Mouse (Mus musculus): Measurements from ENCODE around the gene Fhit. TPM values are rescaled to one million over a fixed set of nuclear protein-coding genes. Genes with fewer than 3 reads are reported as not detected.
"Not testable (repeated sequence)": the region's sequence is repeated elsewhere in the genome, so short reads cannot be mapped to it uniquely, and the experiment has no call there.

The Fhit gene
- total RNA-seq, 1 experiment from 2014 or later = 3.8 TPM

DNA sequence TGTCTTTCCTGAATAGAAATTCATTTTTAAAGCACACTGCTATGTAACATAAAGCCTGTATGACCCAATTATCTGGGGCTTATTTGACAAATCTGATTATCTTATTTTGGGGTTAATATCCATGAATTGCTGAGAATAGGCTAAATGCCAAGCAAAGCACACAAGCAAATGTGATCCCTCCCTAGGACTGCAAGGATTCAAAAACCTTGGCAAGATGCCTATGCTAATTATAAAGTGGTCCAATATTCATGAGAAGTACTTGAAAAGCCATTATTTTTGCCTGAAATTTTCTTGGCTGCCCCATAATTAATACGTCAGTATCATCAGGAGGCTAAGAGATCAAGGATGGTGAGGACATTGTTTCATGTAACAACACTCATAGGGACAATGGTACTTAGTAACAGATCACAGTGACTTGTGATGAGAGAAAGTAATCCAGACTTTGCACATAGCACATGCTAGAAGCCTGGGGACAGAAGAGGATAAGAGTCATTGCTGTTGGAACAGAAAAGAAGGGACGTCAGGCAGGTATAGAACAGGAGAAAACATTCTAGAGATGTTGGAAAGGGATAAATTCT lies 366.2 kb downstream of the Fhit start:
- no peak for ATAC-seq (replicated peaks in 1 of 2; ENCODE audit: insufficient read depth in 1 of 2, low FRiP score in 2 of 2, low TSS enrichment in 1 of 2, low read depth in 1 of 2, poor library complexity in 2 of 2, severe bottlenecking in 2 of 2)

DNA sequence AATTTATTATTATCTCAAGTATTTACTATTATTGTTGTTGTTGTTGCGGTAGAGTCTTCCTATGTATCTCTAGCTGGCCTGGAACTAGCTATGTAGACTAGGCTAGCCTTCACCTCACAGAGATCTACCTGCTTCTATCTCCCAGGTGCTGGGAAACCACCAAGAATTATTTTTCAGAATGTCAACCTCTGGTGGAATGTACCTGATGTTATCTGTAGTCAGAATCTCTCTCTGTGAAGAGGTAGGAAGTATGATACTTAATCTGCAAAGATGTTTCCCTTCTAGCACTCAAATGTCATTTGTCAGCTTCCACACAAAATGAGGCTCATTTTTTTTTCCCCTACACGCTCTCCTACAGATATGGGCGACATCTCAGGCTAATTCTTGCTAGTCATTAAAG lies 377.9 kb downstream of the Fhit start:
- ATAC-seq (replicated peaks in 1 of 2; ENCODE audit: insufficient read depth in 1 of 2, low FRiP score in 2 of 2, low TSS enrichment in 1 of 2, low read depth in 1 of 2, poor library complexity in 2 of 2, severe bottlenecking in 2 of 2) = no peak

DNA sequence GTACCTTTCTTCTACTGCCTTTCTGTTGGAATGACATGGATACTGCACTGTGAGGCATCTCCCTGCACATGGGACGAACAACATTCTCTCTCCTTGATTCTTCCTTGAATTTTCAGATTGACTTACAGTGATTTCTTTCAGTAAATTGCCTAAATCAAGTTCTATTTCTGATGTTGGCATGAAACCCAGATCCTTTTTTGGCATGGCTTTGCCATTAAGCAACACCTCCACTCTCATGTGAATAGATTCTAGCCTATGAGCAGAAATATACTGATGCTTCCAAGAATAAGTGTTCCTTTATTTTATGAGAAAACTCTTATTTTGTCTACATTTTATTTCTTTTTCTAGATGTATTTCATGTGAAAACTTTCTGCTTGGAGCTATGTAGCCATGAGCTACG lies 383.1 kb downstream of the Fhit start:
- no peak for ATAC-seq (replicated peaks in 1 of 2; ENCODE audit: insufficient read depth in 1 of 2, low FRiP score in 2 of 2, low TSS enrichment in 1 of 2, low read depth in 1 of 2, poor library complexity in 2 of 2, severe bottlenecking in 2 of 2)

DNA sequence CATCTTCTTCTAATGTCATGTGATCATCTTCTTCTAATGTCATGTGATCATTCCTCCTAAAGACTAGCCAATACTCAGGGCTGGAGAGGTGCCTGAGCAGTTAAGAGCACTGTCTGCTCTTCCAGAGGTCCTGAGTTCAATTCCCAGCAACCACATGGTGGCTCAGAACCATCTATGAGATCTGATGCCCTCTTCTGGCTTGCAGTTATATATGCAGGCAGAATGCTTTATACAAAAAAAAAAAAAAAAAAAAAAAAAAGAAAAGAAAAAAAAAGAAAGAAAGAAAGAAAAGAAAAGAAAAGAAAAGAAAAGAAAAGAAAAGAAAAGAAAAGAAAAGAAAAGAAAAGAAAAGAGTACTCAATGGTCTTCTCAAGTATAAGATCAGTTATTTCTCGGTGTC lies 407.0 kb downstream of the Fhit start:
- ATAC-seq (replicated peaks in 1 of 2; ENCODE audit: insufficient read depth in 1 of 2, low FRiP score in 2 of 2, low TSS enrichment in 1 of 2, low read depth in 1 of 2, poor library complexity in 2 of 2, severe bottlenecking in 2 of 2) = not testable (repeated sequence)

DNA sequence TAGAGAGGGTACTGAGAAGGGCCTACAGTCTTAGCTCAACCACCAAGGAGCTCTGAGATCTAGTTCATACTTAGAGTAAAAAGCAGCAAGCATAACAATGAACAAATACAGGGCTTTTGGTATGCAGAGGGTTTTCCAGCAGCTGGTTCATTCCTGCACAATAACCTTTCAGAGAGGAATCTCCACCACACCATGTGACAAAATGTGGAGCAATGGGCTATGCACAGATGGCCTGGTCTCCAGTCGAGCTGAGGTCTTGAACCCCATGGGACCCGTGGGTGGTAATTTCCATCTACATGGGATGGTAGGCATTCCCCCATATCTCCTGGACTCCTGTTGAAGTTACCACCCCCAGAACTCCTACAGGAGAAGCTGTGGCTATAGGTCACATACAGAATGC lies 423.8 kb downstream of the Fhit start:
- ATAC-seq (replicated peaks in 1 of 2; ENCODE audit: insufficient read depth in 1 of 2, low FRiP score in 2 of 2, low TSS enrichment in 1 of 2, low read depth in 1 of 2, poor library complexity in 2 of 2, severe bottlenecking in 2 of 2) = no peak

DNA sequence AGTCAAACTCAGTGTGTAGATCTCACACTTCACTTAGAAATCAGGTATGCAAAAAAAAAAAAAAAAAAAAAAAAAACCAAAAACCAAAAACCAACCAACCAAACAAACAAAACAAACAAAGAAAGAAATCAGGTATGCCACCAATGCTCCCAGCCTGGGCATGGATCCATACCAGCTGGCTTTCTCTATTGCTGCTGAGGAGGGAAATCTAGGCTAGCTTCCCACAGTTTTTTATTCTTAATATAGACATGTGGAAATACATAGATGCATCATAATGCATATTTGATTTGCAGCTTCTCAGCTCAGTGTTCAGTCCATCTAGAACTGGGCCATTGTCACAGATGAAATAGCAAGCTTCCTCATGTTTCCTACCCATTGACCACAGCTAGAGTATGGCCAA lies 439.3 kb downstream of the Fhit start:
- ATAC-seq (replicated peaks in 1 of 2; ENCODE audit: insufficient read depth in 1 of 2, low FRiP score in 2 of 2, low TSS enrichment in 1 of 2, low read depth in 1 of 2, poor library complexity in 2 of 2, severe bottlenecking in 2 of 2) = no peak

DNA sequence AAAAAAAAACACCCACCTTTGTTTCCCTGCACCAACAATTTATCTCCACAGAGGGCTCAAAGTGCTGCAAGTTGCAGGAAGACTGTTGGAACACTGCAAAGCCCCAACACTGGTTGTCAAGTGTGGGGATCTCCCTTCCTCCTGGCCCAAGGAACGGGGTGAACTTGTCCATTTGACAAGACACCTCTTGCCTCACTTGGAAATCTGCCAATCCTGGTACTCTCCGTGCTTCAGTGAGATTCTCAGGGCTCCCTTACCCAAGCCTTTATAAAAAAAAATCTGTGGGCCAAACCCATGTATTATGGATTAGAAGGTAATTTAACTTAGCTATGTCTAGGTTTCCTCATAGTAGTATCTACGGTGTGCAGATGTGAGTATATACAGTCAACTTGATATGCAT lies 448.9 kb downstream of the Fhit start:
- no peak for ATAC-seq (replicated peaks in 1 of 2; ENCODE audit: insufficient read depth in 1 of 2, low FRiP score in 2 of 2, low TSS enrichment in 1 of 2, low read depth in 1 of 2, poor library complexity in 2 of 2, severe bottlenecking in 2 of 2)

DNA sequence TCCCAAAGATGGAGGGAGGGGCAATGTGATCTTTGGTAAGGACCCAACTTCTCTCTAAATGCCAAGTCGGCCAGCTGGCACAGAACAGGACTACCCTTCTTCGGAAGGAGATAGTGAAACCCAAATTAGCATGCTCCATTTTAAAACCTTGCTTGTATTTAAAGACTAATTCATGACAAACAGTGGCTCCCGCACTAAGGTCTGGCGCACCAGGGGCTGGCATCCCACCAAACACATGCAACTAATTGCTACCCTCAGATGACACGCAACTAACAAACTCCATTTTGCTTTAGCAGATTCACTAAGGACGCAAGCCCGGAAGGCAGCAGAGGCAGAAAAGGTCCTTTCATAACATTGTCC lies 449.3 kb downstream of the Fhit start:
- no peak for ATAC-seq (replicated peaks in 1 of 2; ENCODE audit: insufficient read depth in 1 of 2, low FRiP score in 2 of 2, low TSS enrichment in 1 of 2, low read depth in 1 of 2, poor library complexity in 2 of 2, severe bottlenecking in 2 of 2)

DNA sequence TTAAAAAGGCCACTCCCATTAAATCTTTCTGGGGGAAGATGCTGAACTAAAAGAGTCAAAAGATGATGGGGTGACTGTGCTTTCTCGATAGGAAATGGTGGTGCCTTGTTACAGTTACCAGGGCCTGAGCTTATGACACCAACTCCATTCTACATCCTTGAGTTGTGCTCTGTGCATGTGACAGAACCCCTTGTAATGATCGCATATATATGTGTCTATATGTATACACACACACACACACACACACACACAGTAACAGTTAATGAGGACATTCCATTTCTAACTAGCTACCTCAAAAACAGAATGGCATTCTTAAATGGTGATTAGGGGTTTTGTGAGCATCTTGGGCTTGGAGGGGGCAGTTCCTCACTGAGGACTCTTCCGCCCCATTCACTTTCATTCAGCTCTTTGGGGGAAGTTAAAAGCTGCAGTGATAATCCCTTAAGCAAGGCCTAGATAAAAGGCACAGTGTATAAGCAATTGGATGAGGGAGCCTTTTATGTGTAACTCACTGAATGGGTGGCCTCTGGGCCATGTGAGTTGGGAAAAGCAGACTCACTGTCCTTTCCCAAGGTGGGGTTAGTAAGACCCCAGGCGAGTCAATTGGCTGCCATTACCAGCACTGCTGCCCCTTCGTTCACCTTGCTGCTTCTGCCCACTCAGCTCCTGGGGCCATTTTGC lies 449.9 kb downstream of the Fhit start:
- no peak for ATAC-seq (replicated peaks in 1 of 2; ENCODE audit: insufficient read depth in 1 of 2, low FRiP score in 2 of 2, low TSS enrichment in 1 of 2, low read depth in 1 of 2, poor library complexity in 2 of 2, severe bottlenecking in 2 of 2)

DNA sequence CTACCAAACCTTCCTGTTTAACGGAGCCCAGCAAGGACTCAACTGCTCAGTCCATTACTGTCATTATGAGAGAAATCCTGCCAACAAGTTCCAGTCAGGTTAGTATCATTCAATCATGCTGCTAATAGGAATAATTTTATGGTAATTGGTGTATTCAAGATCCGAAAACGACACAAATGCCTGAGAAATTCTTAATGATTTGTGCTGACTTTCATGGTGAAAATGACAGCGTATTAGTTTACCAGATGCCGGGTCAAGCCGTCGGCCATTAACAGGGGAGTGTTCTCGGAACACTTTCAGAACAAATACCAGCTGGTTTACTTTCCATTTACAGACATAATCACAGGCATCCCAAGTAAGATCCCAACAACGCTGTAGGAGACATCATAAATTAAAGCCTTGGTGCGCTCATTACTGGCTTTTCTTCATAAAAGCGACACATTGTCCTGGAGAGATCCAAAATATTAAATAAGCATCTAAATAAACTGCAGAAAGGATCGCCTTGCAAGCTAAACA lies 451.0 kb downstream of the Fhit start:
- ATAC-seq (replicated peaks in 1 of 2; ENCODE audit: insufficient read depth in 1 of 2, low FRiP score in 2 of 2, low TSS enrichment in 1 of 2, low read depth in 1 of 2, poor library complexity in 2 of 2, severe bottlenecking in 2 of 2) = no peak

DNA sequence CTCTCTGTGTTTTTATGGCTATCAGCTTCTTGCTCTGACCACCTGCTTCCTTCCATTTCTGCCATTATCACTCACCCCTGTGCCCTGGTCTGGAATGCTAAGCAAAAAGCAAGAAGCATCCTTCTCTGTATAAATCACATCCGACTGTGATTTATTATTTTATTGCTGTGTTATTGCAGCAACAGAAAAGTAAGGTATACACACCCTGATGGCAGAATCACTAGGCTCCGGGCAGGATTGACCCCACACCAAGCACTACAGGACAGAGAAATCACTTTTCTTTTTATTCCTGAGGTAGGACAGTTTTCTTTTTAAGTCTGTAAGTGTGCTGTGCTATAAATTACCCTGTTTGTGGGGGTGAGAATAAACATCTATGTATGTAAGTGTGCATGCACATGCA lies 460.1 kb downstream of the Fhit start:
- no peak for ATAC-seq (replicated peaks in 1 of 2; ENCODE audit: insufficient read depth in 1 of 2, low FRiP score in 2 of 2, low TSS enrichment in 1 of 2, low read depth in 1 of 2, poor library complexity in 2 of 2, severe bottlenecking in 2 of 2)

DNA sequence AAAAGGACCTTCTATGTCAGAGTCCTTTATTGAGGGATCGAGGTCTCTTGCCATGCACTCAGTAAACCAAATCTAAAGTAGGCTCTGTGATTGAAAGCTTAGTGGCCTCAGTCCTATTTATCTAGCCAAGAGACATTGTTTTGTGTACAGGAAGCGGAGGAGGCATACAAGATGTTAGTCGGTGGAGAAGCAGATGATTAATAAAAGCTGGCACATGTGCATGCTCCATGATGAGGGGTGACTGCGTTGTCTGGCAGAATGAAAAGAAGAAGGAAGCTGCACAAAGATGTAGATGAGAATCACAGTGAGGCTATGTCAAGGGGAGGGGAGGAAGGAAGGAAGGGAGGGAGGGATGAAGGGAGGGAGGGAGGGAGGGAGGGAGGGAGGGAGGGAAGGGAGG lies 481.8 kb downstream of the Fhit start:
- no peak for ATAC-seq (replicated peaks in 1 of 2; ENCODE audit: insufficient read depth in 1 of 2, low FRiP score in 2 of 2, low TSS enrichment in 1 of 2, low read depth in 1 of 2, poor library complexity in 2 of 2, severe bottlenecking in 2 of 2)

DNA sequence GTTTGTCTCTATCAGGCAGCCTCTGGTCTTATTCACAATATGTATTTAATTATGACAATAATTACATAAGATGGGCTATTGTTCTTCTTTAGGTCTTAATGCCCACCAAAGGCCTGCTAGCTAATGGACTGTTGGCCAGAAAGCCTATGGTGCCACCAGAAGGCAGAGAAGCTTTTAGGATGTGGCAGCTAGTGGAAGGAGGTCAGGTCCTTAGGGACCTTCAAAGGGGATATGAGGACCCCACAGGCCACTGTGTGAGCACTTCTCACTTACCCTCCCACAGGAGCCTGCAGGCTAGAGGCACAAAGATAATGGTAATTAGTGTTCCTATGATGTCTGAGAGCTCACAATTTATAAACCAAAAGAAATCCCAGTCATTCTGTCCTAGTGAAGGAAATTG lies 482.2 kb downstream of the Fhit start:
- ATAC-seq (replicated peaks in 1 of 2; ENCODE audit: insufficient read depth in 1 of 2, low FRiP score in 2 of 2, low TSS enrichment in 1 of 2, low read depth in 1 of 2, poor library complexity in 2 of 2, severe bottlenecking in 2 of 2) = no peak

DNA sequence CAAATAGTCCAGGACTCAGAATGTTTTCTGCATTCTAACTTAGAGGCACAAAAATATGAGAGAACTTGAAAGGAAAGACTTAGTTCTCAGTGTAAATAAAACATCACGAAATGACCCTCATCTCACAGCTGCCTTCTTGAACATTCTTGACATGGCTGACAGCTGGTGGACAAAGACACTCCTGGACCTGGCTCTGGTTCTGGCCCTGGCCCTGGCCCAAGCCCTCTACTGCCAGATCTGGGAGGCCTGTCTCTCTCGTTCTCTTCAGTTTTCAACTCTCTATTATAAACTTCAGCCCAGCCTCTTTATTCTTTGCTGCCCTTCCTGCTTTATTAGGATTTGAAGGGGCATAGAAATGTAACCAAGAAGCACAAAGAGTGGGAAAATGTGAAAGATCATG lies 484.2 kb downstream of the Fhit start:
- no peak for ATAC-seq (replicated peaks in 1 of 2; ENCODE audit: insufficient read depth in 1 of 2, low FRiP score in 2 of 2, low TSS enrichment in 1 of 2, low read depth in 1 of 2, poor library complexity in 2 of 2, severe bottlenecking in 2 of 2)

DNA sequence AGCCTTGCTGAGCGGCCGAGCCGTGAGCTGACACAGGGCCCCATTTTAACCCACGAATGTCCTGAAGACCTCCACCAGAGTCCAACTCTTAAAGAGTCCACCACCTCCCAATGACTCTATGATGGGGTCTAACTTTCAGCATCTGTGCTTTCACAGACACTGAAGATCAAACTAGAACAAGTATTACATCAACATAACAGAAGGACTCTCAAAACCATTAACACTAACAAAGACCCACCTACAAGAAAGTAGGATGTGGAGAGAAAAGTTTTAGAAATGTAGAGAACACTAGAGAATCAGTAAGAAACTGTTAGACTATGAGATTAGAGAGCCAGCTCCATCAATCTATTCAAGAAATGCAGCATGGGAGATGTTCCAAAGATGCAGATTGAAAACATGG lies 501.6 kb downstream of the Fhit start:
- no peak for ATAC-seq (replicated peaks in 1 of 2; ENCODE audit: insufficient read depth in 1 of 2, low FRiP score in 2 of 2, low TSS enrichment in 1 of 2, low read depth in 1 of 2, poor library complexity in 2 of 2, severe bottlenecking in 2 of 2)

DNA sequence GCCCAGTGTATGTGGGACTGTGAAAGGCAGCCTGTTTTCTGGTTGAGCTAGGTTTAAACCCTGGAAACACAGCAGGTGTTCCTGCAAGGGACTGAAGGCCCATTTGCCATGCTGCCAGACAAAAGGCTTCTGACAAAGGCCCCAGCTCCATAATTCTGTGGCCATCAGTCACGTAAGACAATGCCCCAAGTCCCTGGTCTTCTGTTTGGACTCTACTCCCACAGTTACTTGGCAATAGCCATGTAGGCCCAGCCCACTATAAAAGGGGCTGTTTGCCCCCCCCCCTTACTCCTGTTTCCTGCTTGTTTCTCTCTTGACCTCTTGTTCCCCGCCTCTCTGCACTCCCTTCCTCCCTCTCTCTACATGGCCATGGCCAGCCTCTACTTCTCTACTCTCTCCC lies 502.5 kb downstream of the Fhit start:
- no peak for ATAC-seq (replicated peaks in 1 of 2; ENCODE audit: insufficient read depth in 1 of 2, low FRiP score in 2 of 2, low TSS enrichment in 1 of 2, low read depth in 1 of 2, poor library complexity in 2 of 2, severe bottlenecking in 2 of 2)

DNA sequence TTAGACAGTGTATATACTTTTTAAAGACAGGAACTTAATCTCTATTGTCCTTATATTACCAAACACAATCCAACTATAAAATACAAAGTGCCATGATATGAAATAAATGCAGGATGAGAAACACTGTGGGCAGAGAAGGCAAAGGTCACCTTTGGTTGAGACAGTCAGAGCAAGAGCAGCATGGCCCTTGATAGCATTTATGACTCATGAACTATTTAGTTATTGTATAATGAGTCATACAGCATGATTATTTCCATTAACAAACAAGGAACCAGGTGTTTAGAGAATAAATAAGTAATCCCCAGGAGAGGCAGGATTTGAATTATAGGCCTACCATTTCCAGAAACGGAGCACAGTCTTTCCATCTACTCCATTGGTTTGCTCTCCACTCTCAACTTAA lies 503.6 kb downstream of the Fhit start:
- no peak for ATAC-seq (replicated peaks in 1 of 2; ENCODE audit: insufficient read depth in 1 of 2, low FRiP score in 2 of 2, low TSS enrichment in 1 of 2, low read depth in 1 of 2, poor library complexity in 2 of 2, severe bottlenecking in 2 of 2)

DNA sequence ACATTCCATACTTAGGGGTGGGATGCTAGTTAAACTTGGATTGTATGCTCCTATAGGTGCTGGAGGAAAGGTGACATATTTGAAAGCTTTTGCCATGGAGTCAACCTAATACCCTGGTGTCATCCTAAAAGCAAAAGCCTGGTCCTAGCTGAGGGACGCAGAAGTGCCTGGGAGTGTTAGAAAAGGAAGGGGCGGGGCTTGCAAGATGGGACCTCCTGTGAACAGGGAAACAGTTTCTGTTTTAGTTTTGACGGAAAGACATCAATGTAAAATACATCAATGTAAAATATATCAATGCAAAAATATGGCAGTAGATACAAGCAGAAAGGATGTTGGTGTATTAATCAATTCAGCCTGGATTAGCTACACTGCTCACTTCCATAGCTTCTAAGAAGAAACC lies 504.5 kb downstream of the Fhit start:
- no peak for ATAC-seq (replicated peaks in 1 of 2; ENCODE audit: insufficient read depth in 1 of 2, low FRiP score in 2 of 2, low TSS enrichment in 1 of 2, low read depth in 1 of 2, poor library complexity in 2 of 2, severe bottlenecking in 2 of 2)

DNA sequence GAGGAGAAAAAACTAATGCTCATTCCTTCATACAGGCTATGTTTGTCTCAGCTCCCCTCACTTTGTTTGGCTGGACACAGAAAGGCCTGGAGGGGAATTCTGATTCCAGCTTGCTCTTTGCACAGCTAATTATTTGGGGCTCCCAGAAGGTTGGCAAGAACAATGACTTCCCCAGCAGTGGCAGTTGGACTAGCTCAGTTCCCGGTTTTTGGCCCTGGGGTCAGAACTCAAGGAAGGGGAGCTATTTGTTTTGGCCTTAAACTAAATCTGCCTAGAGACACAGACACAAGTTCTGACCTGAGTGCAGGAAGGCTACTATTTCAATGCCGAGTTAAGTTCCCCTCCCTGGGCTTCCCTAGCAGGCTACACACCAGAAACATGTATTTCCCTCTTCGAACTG lies 506.0 kb downstream of the Fhit start:
- ATAC-seq (replicated peaks in 1 of 2; ENCODE audit: insufficient read depth in 1 of 2, low FRiP score in 2 of 2, low TSS enrichment in 1 of 2, low read depth in 1 of 2, poor library complexity in 2 of 2, severe bottlenecking in 2 of 2) = no peak
